Mouse (Mus musculus) C2C12 (cell line): ENCODE results near the gene Psg27. TPM values are rescaled to one million over a fixed set of nuclear protein-coding genes. Genes with fewer than 3 reads are reported as not detected.
"Not testable (repeated sequence)": the region's sequence is repeated elsewhere in the genome, so short reads cannot be mapped to it uniquely, and the experiment has no call there.

ENCODE experiments used
- H3K27me3 ChIP-seq: one replicate; pipeline ENCODE4 v1.6.1; 2011; ENCODE audit not compliant: control insufficient read depth, insufficient read depth, insufficient read length
- H3K36me3 ChIP-seq: one replicate; pipeline ENCODE4 v1.6.1; 2011; ENCODE audit not compliant: control insufficient read depth, insufficient read depth
- H3K4me3 ChIP-seq: one replicate; pipeline ENCODE4 v1.5.1; 2011; ENCODE audit warnings: mild to moderate bottlenecking, control low read depth; ENCODE audit not compliant: poor library complexity, insufficient read depth, severe bottlenecking
- H3K79me2 ChIP-seq: one replicate; pipeline ENCODE4 v1.6.1; 2011; ENCODE audit not compliant: control insufficient read depth, insufficient read depth
- H3K79me3 ChIP-seq: one replicate; pipeline ENCODE4 v1.6.1; 2011; ENCODE audit warnings: low read depth, control low read depth
- H3ac ChIP-seq: one replicate; pipeline ENCODE3; 2011; ENCODE audit warnings: low read depth; ENCODE audit not compliant: control insufficient read depth, insufficient read length
- CEBPB ChIP-seq: IDR thresholded peaks from one replicate; pipeline ENCODE4 v1.6.1; 2011; ENCODE audit warnings: low read depth, mild to moderate bottlenecking, control low read depth, moderate library complexity
- CTCF ChIP-seq: IDR thresholded peaks from one replicate; pipeline ENCODE4 v1.5.1; 2011; ENCODE audit not compliant: control insufficient read depth, insufficient read depth, insufficient read length
- FOSL1 ChIP-seq: IDR thresholded peaks from one replicate; pipeline ENCODE4 v1.8.0; 2011; ENCODE audit warnings: mild to moderate bottlenecking, low read length; ENCODE audit not compliant: poor library complexity, insufficient read depth, severe bottlenecking
- MAX ChIP-seq: IDR thresholded peaks from one replicate; pipeline ENCODE4 v1.6.1; 2011; ENCODE audit warnings: mild to moderate bottlenecking, control low read depth
- MYOD1 ChIP-seq: IDR thresholded peaks from one replicate; pipeline ENCODE4 v1.6.1; 2011; ENCODE audit warnings: low read depth; ENCODE audit not compliant: control insufficient read depth, insufficient read length
- MYOG ChIP-seq: IDR thresholded peaks from one replicate; pipeline ENCODE4 v1.6.1; 2011; ENCODE audit not compliant: control insufficient read depth, insufficient read length; ENCODE audit errors: extremely low read depth
- USF1 ChIP-seq: IDR thresholded peaks from one replicate; pipeline ENCODE4 v1.6.1; 2011; ENCODE audit warnings: low read depth, mild to moderate bottlenecking, control low read depth, moderate library complexity
- long read RNA-seq, 2 experiments: library from polyadenylated mRNA; unstranded; transcript quantifications; one replicate each; pipeline ENCODE4 v2.0.0; 2019 to 2020
- polyA plus RNA-seq: library from polyadenylated mRNA; unstranded; fragments of >200 nt; fragmentation: generic; extraction: Trizol; gene quantifications from one replicate; pipeline ENCODE4 v1.2.1, GENCODE M21; 2012; ENCODE audit warnings: missing spikeins

Gene Psg27
- polyA plus RNA-seq, result not detected
- long read RNA-seq, experiment 1, result 0 reads
- long read RNA-seq, experiment 2, result 0 reads

GRCm38 (mm10) chr7:18567205-18567604, at the start of gene Psg27:
Gene Psg27, minus strand, starts transcription at chr7:18567305.
- TF ChIP-seq CEBPB (no peak), USF1 (no peak), FOSL1 (no peak), MAX (no peak), MYOG (no peak), MYOD1 (no peak), CTCF (no peak)
- Histone ChIP-seq H3K27me3 (no peaks in the 10 kb centered on the region), H3K79me2 (no peaks in the 10 kb centered on the region), H3K79me3 (no peaks in the 10 kb centered on the region), H3ac (no peak within 1 kb of the TSS), H3K36me3 (no peaks in the 10 kb centered on the region), H3K4me3 (no peak within 1 kb of the TSS)

DNA sequence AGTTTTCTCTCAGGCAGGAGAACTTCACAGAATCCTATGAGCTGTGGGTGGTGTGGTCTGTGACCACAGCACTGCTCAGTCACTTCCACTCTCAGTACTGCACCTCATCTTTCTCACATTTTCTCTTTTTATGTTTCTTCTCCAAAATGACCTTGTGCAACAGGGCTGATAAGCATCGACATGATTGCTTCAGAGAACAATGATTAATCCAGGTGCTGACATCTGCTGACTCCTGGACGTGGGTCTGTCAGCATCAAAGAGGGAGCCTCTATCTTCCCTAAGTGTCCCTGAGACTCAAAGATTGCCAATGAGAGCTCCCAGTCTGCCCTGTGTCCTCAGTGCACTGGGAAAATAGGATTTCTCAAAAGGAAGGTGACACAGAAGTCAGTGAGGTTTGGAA, 49.3 kb upstream of the Psg27 start, which contains the start of gene Psg23:
Gene Psg23, minus strand, starts transcription at position 101 of the 400 bp plus-strand sequence.
- H3K27me3 ChIP-seq, H3K79me3 ChIP-seq, H3K79me2 ChIP-seq, H3K36me3 ChIP-seq, H3K4me3 ChIP-seq, H3ac ChIP-seq: not testable (repeated sequence)

DNA sequence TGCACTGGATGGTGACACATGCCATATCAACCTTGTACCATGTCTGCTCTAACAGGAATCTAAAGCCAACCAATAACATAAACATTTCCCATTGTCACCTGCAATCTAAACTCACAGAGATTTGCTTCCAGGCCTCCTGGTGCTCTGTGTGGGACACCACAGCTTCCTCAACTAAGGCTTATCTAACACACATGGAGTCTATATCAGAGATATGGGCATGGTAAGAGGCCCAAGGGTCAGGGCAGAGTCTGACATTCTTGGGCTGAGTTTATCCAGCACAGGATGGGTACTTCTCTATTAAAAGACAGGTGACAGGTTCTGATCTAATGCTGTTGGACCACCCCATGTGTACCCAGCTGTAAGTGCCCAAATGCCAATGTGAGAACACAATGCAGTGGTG, 7.3 kb downstream of the Psg27 start:
- Histone ChIP-seq H3K79me3 (no peaks in the 10 kb centered on the region), H3K36me3 (no peaks in the 10 kb centered on the region), H3ac (no peak overlapping the region), H3K4me3 (no peak overlapping the region), H3K27me3 (no peaks in the 10 kb centered on the region), H3K79me2 (no peaks in the 10 kb centered on the region)
- no peak for TF ChIP-seq CEBPB
- TF ChIP-seq MYOG, result no peak
- no peak for TF ChIP-seq MYOD1
- no peak for TF ChIP-seq MAX
- no peak for TF ChIP-seq USF1
- no peak for TF ChIP-seq CTCF
- no peak for TF ChIP-seq FOSL1

DNA sequence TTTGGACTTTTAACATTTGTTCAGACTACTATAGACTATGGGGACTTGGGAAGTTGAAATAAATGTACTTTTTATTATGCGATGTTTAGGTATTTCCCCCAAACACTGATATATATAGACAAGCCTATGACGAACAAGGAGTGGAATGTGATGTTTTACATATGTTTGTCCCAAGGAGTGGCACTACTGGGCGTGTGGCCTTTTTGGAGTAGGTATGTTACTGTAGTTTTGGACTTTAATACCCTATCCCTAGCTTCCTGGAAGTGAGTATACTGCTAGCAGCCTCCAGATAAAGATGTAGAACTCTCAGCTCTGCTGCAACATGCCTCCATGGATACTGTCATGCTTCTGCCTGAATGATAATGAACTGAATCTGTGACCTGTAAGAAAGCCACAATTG, 11.4 kb downstream of the Psg27 start:
- H3K36me3 ChIP-seq, H3ac ChIP-seq, H3K27me3 ChIP-seq, H3K79me2 ChIP-seq, H3K79me3 ChIP-seq, H3K4me3 ChIP-seq: not testable (repeated sequence)

DNA sequence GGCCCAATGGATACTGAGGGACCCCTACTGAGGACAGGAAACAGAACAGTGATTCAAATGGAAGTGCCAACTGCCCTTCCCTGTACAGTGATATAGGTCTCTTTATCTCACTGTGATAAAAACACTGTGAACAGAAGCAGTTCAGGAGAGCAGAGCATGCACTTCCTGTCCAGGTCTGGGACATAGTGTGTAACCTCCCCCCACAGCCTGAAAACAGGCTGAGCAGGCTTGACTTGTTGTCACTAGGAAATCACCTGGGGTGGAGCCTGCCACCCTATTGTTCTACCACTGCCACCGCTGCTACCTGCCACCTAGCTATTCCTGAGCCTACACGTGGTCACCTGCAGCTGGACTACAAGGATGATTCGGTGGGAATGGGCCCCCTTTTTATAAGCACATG, 33.7 kb downstream of the Psg27 start:
- H3K36me3 ChIP-seq, result no peaks in the 10 kb centered on the region
- no peak overlapping the region for H3ac ChIP-seq
- H3K79me3 ChIP-seq, result no peaks in the 10 kb centered on the region
- TF ChIP-seq FOSL1 (no peak), CTCF (no peak), CEBPB (no peak), MAX (no peak), MYOG (no peak), USF1 (no peak)
- H3K4me3 ChIP-seq, result no peak overlapping the region
- no peaks in the 10 kb centered on the region for H3K27me3 ChIP-seq
- no peaks in the 10 kb centered on the region for H3K79me2 ChIP-seq

GRCm38 (mm10) chr7:18532169-18532568, 34.9 kb downstream of the Psg27 start, which contains the start of gene Psg25:
Gene Psg25, minus strand, starts transcription at chr7:18532269.
- no peak within 1 kb of the TSS for H3K4me3 ChIP-seq
- H3K36me3 ChIP-seq, result no peaks in the 10 kb centered on the region
- H3K79me3 ChIP-seq, result no peaks in the 10 kb centered on the region
- H3K27me3 ChIP-seq, result no peaks in the 10 kb centered on the region
- no peak within 1 kb of the TSS for H3ac ChIP-seq
- no peaks in the 10 kb centered on the region for H3K79me2 ChIP-seq
- TF ChIP-seq FOSL1 (no peak), CEBPB (no peak), USF1 (no peak), CTCF (no peak), MYOD1 (no peak), MAX (no peak), MYOG (no peak)
